Mouse (Mus musculus): ENCODE results near the gene Ergic3. TPM values are rescaled to one million over a fixed set of nuclear protein-coding genes. Genes with fewer than 3 reads are reported as not detected.
A peak's percentile ranks its signal among the peaks of the same experiment; 100 is the strongest.

Ergic3 gene
- total RNA-seq (2021) = 100 to 1,000 TPM; 195 to 222 TPM

DNA sequence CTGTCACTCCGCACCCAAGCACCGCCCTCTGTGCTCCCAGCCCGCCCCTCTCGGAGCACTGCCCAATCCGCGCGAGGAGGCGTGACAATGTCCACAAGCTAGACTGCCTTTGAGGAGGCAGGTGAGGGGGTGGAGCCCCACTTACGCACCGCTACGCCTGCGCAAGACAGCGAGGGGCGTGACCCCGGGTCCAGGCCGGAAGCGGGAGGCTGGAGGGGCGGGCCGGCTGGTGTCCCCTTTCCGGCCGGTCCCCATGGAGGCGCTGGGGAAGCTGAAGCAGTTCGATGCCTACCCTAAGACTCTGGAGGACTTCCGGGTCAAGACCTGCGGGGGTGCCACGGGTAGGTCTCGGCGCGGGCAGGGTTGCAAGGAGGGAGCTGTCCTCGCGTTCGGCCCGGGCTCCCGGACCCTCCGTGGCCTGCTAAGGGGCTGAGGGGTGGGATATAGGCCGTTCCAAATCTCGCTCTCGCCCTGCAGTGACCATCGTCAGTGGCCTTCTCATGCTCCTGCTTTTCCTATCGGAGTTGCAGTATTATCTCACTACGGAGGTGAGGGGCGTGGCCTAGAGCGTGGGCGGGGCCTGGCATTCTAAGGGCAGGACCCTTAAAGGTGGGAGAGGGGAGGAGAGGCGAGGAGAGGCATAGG is at the start of gene Ergic3, which contains the start of gene 6430550D23Rik:
Gene Ergic3, plus strand, starts transcription at position 158 of the 645 bp plus-strand sequence.
Gene 6430550D23Rik, minus strand, starts transcription at position 90 of the 645 bp plus-strand sequence.
- DNase-seq (ENCODE audit: low spot score in 2 of 2) = peak; percentile 95 to 97
- intact Hi-C loops (cut with DNase I) = loop anchor here (5.0 kb wide), 1 partner anchor 134 kb away; the partner anchor contains the start of genes Nfs1 and Romo1

DNA sequence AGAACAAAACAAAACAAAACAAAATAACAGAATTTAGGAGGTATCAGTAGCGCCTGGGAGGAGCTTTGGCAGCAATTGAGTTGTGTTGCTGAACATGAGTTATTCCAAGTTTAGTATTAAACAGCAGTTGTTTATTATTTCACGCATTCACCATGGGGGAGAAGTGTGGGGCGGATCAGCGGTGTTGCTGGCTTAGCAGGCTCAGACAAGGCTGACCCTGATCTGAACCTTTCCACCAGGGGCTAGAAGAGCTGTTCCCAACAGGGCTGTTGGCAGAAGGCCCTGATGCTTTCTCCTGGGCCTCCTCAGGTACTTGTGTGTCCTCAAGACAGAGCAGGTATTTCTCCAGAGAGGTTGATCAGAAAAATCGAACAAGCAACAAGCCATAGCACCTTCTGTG is 47.9 kb upstream of the Ergic3 start:
- intact Hi-C loops (cut with DNase I) = loop anchor here (10.0 kb wide), 1 partner anchor 185 kb away; the partner anchor contains the start of genes Nfs1 and Romo1

DNA sequence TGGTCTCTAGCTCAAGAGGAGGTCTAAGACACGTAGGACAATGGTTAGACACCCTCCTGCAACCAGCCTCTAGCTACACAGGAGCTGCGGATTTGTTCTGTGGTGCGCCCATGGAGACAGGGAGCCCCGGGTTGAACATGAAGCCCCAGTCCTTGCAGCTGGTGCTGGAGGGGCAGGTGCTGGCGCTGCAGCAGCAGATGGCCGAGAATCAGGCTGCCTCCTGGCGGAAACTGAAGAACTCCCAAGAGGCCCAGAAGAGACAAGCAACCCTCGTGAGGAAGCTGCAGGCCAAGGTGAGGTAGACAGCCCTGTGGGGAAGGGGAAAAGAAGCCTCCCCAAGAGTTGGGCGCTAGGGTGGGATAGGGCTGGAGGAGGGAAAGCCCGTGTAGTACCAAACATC is 46.0 kb upstream of the Ergic3 start:
- DNase-seq (ENCODE audit: low spot score in 2 of 2) = no peak
- intact Hi-C loops (cut with DNase I) = loop anchor here (10.0 kb wide), 1 partner anchor 183 kb away; the partner anchor contains the start of genes Nfs1 and Romo1

More for the DNA sequence above, 47.9 kb upstream of the Ergic3 start:
- DNase-seq (ENCODE audit: low spot score in 2 of 2) = no peak

DNA sequence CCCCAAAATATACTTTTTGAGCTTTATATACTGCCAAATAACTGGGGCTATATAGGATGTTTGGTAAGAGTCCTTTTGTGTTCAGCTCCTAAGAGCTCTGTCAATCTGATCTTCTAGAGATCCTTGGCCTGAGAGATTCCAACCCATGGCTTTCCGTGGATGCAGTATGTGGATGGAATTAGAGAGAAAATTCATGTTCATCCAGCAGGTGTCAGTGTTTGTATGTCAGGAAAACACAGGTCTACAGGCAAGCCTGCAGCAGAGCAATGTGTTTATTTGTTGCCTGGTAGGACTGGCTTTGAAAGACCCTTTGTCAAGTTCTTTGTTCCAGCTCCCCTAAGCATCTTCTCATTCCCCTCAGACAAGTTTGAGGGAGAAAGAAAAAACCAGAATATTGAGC is 44.9 kb upstream of the Ergic3 start:
- intact Hi-C loops (cut with DNase I) = loop anchor here (10.0 kb wide), 1 partner anchor 182 kb away; the partner anchor contains the start of genes Nfs1 and Romo1
- no peak for DNase-seq (ENCODE audit: low spot score in 2 of 2)

DNA sequence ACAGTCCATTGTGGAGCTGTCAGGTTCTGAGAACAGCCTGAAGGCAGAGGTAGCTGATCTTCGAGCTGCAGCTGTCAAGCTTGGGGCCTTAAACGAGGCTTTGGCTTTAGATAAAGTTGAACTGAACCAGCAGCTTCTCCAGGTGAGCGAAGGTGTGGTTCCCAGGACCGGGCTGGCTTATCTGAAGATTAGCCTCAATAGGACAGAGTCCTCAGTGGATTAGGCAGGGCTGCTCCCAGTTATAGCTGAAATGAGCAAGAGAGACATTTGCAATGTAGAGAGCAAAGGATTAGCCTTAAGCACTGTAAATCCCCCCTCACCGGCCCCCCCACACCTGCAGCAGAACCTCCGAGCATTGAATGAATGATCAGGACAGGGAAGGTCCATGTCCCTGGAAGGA is 34.5 kb upstream of the Ergic3 start:
- intact Hi-C loops (cut with DNase I) = loop anchor here (10.0 kb wide), 1 partner anchor 311 kb away; no protein-coding TSS in a partner anchor
- DNase-seq (ENCODE audit: low spot score in 2 of 2) = no peak

DNA sequence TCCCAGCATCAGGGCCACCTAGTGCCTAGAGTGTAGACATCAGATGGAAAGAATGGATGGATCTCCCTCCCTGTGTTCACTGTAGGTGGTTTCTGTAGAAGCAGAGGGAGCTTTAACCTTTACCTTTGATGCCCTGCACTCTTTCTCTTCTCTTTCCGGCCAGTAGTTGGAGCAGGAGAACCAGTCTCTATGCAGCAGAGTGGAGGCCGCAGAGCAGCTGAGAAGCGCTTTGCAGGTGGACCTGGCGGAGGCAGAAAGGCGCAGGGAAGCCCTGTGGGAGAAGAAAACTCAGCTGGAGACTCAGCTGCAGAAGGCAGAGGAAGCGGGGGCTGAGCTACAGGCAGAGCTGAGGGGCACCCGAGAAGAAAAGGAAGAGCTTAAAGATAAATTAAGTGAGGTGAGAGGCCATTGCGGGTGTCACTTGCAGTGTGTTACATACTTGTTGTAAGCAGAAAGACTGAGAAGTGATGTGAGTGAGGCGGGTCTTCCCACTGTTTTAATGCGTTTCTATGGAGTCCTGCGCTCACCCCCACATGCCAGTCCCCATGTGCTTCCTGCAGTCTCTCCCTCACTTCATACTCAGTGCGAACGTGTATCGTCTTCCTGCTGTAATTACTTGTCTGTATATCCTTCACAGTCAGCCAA is 33.6 kb upstream of the Ergic3 start:
- peak in 1 of 2 experiments; percentile 17 for DNase-seq (ENCODE audit: low spot score in 2 of 2)
- intact Hi-C loops (cut with DNase I) = loop anchor here (10.0 kb wide), 1 partner anchor 311 kb away; no protein-coding TSS in a partner anchor

DNA sequence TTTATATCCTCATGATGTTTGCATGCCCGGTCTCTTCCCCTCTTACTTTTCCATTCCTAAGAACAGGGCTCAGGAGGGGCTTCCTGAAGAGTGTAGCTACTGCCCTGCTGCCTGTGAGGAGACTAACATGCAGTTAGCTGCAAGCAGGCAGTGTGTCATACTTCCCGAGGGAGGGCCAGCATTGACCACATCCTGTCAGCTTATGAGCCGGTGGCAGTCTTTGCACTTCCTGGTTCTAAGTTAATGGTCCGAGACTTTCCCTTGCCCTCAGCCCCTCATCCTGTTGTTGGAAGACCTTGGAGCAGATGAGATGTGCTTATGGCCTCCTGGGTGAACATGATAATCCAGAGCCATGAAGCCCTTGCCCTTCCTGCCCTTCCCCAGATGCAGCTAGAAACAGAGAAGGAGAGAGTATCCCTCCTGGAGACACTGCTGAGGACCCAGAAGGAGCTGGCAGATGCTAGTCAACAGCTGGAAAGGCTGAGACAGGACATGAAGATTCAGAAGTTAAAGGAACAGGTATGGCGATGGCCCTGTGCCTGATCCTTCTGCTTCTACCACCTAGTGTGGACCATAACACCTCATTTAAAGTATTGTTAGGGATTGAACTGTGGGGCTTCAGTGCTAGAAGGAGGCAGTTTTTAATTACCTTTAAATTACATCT is 28.4 kb upstream of the Ergic3 start:
- DNase-seq (ENCODE audit: low spot score in 2 of 2) = no peak
- intact Hi-C loops (cut with DNase I) = loop anchor here (10.0 kb wide), 1 partner anchor 305 kb away; no protein-coding TSS in a partner anchor

DNA sequence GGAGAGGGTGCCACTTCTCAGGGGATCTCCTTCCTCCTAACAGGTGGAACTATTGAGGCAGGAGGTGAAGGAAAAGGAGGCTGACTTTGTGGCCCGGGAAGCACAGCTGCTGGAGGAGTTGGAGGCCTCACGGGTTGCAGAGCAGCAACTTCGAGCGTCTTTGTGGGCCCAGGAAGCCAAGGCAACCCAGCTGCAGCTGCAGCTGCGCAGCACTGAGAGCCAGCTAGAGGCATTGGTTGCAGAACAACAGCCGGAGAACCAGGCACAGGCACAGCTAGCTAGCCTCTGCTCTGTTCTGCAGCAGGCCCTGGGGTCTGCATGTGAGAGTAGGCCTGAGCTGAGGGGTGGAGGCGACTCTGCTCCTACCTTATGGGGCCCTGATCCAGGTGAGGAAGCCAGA is 22.1 kb upstream of the Ergic3 start:
- DNase-seq (ENCODE audit: low spot score in 2 of 2) = no peak
- intact Hi-C loops (cut with DNase I) = no loop called here

DNA sequence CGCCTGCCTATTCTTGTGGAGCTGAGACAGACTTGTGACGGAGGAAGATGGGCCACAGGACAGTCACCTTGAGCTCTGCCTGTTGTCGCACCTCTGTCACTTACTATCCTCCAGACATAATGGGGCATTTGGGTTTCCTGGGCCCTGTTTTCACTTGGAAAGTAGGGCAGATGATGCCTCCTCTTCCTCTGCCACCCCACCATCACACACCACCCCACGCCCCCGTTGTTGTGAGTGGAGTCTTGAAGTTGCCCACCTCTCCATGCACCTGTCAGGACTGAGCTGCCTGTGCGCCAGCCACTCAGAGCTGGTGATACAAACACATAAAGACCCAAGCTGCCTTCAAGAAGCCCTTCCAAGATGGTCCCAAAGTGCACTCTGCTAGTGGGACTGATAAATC is 20.7 kb upstream of the Ergic3 start:
- intact Hi-C loops (cut with DNase I) = no loop called here
- no peak for DNase-seq (ENCODE audit: low spot score in 2 of 2)

DNA sequence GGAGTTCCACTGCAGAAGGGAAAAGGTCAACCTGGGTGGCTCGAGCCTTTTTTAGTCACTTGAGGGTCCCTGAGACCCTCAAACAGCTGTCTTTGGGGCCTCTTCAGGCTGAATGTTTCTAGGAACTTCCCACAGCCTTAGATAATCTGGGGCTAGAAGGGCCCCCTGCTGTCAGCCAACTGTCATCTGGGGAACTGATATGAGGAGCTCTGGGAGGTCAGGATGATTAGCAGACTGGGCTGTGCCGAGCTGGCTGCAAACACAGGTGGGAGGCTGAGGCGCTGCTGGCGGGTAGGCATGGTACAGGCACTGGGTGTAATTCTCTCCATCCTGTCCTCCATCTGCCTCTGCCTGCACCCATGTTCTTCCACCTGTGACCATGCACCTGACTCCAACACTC is 18.8 kb upstream of the Ergic3 start:
- intact Hi-C loops (cut with DNase I) = no loop called here
- no peak for DNase-seq (ENCODE audit: low spot score in 2 of 2)

DNA sequence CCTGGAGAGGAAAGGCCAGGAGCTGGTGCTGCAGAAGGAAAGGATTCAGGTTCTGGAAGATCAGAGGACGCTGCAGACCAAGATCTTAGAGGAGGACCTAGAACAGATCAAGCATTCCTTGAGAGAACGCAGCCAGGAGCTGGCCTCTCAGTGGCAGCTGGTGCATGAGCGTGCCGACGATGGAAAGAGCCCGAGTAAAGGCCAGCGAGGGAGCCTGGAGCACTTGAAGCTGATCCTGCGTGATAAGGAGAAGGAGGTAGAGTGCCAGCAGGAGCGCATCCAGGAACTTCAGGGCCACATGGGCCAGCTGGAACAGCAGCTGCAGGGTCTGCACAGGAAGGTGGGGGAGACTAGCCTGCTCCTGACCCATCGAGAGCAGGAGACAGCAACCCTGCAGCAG is 16.7 kb upstream of the Ergic3 start:
- DNase-seq (ENCODE audit: low spot score in 2 of 2) = no peak
- intact Hi-C loops (cut with DNase I) = no loop called here

DNA sequence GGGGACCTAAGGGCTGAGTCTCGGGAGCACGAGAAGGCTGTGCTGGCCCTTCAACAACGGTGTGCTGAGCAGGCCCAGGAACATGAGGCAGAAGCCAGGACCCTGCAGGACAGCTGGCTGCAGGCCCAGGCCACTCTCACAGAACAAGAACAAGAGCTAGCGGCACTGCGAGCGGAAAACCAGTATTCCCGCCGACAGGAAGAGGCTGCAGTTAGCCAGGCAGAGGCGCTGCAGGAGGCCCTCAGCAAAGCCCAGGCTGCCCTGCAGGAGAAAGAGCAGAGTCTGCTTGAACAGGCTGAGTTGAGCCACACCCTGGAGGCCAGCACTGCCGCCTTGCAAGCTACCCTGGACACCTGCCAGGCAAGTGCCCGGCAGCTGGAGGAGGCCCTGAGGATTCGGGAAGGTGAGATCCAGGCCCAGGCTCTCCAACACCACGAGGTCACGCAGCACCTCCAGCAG is 16.0 kb upstream of the Ergic3 start:
- intact Hi-C loops (cut with DNase I) = no loop called here

DNA sequence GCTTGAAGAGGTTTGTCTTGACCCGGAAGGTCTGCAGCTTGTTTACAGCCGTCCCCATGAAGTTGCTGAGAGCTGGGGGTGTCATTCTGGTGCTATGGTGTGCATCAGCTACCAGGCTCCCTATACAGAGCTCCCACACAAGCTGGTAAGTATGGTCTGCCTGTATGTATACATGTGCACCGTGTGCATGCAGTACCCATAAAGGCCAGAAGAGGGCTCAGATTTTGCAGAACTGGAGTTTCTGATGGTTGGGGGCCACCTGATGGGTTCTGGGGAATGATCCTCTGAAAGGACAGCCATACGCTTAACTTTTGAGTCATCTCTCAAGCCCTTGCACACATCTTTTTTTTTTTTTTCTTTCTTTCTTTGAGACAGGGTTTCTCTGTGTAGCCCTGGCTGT is 2.5 kb upstream of the Ergic3 start:
- intact Hi-C loops (cut with DNase I) = loop anchor here (5.0 kb wide), 1 partner anchor 137 kb away; the partner anchor contains the start of genes Nfs1 and Romo1
- DNase-seq (ENCODE audit: low spot score in 2 of 2) = no peak

More for the DNA sequence above, 16.0 kb upstream of the Ergic3 start:
- peak; percentile 39 to 50 for DNase-seq (ENCODE audit: low spot score in 2 of 2)

DNA sequence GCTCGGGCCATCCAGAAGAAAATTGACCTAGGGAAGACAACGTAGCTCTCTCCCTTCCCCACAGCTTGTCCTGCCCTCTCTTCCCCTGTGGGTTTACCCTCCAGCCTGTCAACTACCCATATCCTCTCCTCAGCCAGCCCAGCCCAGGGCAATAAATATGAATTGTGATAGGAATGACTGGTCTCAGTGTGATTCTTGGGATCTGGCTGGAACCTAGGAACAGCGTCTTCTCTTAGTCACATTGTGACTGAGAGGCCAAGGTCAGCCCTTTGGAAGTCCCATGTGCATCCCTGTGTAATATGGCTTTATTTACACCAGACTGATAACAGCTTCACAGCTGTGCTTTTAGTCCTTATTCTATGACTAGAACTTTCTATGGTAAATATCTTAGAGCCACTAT is 10.3 kb downstream of the Ergic3 start:
- intact Hi-C loops (cut with DNase I) = no loop called here

DNA sequence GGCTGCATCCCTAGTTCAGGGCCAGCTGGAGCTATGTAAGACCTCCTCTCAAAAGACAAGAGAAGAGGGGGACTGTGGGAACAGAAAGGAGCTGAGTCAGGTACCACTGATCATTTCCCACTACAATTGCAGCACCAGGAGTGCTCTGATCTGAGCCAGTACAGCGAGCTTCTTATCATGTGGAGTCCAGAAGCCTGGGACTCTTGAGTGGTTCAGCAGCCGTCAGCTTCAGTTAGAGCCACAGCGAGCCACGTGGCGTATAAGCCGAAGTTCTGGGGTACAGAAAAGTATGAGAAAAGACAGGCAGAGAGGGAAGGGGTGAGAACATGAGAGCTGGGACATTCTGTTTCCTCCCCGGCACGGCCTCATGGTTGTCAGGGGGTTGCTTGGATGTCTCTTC is 13.4 kb downstream of the Ergic3 start:
- intact Hi-C loops (cut with DNase I) = no loop called here
- DNase-seq (ENCODE audit: low spot score in 2 of 2) = no peak

More for the DNA sequence above, 10.3 kb downstream of the Ergic3 start:
- no peak for DNase-seq (ENCODE audit: low spot score in 2 of 2)

DNA sequence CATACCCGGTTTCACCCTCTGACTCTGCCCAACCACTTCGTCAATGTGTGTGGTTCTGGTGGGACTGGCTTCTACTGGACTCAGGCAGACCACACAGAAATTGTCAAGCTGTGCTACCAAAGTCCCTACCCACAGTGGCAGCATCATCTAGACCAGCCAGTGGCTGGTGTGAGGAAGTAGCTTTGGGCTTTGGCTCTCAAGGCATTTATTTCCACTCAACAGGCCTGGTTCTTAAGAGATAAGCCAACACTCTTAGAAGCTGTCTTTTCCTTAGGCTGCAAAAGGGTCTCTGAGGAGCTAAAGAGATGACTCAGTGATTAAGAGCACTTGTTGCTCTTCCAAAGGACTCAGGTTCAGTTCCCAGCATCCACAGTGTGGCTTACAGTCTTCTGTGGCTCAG is 13.9 kb downstream of the Ergic3 start:
- intact Hi-C loops (cut with DNase I) = no loop called here
- no peak for DNase-seq (ENCODE audit: low spot score in 2 of 2)

DNA sequence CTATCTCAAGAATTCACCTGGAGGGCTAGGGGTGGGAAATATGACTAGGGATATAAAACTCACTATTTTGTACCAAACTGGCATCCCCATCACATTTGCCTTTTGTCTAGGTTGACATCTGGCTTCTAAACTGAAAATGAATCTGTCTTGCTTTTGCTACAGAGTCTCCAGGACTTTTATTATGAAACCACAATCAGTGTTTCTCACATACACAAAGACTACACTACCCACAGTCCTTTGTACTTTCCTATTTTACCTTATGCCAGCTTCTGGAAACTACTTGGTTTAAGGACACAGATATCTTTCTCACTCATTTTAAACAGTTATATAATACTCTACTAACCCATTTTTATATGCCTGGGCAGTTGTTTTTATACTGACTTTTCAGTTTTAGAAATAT is 17.6 kb downstream of the Ergic3 start:
- intact Hi-C loops (cut with DNase I) = no loop called here
- no peak for DNase-seq (ENCODE audit: low spot score in 2 of 2)

DNA sequence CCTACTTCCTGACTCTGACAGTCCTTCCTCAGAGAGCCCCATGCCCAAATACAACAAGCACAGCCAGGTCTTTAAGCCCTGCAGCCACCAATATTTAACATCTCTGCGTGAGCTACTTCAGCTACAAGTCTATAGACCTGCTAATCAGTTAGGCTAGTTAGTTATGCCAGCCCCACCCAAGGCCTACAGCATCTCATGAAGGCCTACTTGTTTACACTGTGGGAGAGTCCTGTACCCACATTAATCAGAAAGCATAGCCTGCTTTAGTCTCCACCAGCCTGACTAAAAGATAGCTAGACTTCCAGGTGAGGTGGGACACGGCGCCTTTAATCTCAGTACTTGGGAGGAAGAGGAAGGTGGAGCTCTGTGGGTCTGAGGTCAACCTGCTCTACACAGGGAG is 31.5 kb downstream of the Ergic3 start:
- intact Hi-C loops (cut with DNase I) = no loop called here
- DNase-seq (ENCODE audit: low spot score in 2 of 2) = no peak

DNA sequence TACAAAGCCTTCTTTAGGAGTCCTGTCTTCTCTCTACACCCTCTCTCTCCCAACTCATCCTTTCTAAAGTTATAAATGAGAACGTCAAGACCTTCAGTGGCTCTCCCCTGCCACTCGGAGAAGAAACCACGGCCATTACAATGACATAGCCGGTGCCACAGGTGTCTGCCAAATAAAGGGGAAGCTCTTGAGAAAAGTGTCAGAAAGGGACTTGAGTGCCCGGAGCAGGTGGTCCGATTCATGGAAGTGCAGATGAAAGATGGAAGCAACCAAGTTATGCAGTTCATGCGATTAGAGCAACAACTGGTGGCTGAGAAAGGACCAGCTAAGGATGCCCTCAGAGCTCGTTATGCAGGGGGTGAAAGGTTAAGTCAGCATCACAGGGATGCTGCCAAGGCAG is 35.1 kb downstream of the Ergic3 start:
- intact Hi-C loops (cut with DNase I) = no loop called here
- DNase-seq (ENCODE audit: low spot score in 2 of 2) = no peak

DNA sequence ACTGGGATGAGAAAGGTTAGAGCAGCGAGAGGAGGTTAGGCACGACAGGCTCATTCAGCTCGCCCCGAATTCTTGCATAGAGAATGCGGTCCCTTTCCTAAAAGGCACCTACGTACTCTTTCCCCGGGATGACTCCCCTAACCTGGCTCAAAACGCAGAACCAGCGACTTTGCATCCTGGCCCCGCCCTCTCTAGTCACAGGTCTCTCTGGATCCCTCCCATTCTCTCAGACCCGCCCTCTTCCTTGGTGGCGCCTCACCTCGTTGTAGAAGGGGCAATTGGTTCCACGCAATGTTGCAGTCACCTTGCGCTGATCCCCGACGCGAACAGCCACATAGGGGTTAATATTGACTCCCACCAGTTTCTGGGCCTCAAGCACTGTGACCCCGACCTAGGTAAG is 40.1 kb downstream of the Ergic3 start:
- no peak for DNase-seq (ENCODE audit: low spot score in 2 of 2)
- intact Hi-C loops (cut with DNase I) = no loop called here

All from left cerebral cortex, postnatal 36 days (tissue).